Mouse (Mus musculus): ENCODE data around the gene Gm9817. TPM values are rescaled to one million over a fixed set of nuclear protein-coding genes. Genes with fewer than 3 reads are reported as not detected.
A peak's percentile ranks its signal among the peaks of the same experiment; 100 is the strongest.
"Not testable (repeated sequence)": the region's sequence is repeated elsewhere in the genome, so short reads cannot be mapped to it uniquely, and the experiment has no call there.

The Gm9817 gene
- total RNA-seq (2021), result under 1 TPM in 1 of 2 experiments, not detected in 1; 0.19 TPM
- long read RNA-seq, experiment 1, result 0 reads
- long read RNA-seq, experiment 2, result 0 reads

DNA sequence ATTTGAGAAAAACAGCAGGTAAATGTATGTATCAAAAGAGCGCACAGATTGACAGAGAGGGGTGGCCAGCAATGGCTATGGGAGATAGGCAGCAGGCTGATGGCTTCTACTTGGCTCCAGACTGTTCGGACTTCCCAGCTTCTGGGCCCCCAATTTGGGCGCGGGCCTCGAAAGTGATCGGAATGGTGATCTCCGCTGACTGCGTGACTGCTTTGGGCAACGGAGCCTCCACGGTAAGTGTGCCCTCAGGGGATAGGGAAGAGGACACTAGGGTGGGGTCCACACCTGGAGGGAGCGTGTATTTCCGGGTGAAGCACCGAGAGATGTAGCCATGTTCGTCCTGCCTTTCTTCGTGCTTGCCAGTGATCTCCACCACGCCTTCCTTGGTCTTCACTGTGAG, at the start of gene Gm9817:
Gene Gm9817, plus strand, starts transcription at position 301 of the 400 bp plus-strand sequence.
- DNase-seq (ENCODE audit: low spot score in 2 of 2), result not testable (repeated sequence)

DNA sequence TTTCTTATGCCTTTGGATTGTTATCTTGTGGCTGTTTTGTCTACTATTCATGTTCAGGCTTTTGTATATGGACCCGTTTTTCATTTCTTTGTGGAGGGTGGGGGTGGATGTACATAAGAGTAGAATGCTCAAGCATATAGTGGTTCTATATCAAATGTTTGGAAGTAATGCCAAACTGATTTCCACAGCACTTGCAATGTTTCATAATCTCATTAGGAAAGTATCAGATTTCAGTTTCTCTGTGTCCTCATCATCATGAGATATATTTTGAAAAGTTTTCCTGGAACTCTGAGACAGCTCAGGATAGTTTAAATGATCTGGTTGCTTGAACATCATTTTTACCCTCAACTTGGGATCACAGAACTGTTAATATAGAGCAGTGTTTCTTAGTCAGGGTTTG, 48.7 kb upstream of the Gm9817 start:
- no peak for DNase-seq (ENCODE audit: low spot score in 2 of 2)

DNA sequence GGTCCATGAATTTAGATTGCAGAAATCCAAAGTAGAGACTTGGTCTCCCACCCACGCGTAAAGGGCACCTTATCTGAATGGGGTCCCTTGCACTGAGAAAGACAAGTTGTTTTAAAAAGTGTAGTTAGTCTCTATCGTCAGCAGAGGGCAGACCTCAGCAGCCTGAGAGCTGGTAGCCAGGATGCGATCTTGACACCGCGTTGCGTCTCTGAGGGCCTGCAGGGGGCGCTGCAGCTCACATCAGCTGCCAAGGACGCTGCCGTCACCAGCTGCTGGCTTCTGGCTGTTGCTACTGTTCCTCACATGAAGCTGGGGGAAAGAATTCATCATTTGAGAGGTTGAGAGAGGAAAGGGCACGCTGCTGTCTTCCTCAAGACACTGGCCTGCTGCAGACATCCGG, 47.7 kb upstream of the Gm9817 start:
- peak; percentile 87 for DNase-seq (ENCODE audit: low spot score in 2 of 2)

DNA sequence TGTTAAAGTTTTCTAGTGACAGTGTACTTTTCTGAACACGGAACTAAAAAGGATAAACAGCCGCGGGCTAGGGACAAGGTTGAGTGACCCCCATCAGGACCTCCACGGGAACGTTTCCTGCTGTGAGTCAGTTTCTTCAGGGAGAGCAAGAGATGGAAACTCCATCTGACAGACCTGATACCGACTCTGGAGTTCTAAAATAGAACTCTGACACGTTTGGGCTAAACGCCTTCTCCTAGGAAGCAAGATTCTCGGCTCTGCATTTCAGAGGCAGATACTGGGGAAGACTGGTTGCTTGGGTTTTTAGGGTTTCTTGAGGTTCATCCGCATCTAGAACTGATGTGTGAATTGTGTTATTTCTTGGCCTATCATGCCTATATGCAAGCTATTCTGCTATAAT, 47.2 kb upstream of the Gm9817 start:
- no peak for DNase-seq (ENCODE audit: low spot score in 2 of 2)

DNA sequence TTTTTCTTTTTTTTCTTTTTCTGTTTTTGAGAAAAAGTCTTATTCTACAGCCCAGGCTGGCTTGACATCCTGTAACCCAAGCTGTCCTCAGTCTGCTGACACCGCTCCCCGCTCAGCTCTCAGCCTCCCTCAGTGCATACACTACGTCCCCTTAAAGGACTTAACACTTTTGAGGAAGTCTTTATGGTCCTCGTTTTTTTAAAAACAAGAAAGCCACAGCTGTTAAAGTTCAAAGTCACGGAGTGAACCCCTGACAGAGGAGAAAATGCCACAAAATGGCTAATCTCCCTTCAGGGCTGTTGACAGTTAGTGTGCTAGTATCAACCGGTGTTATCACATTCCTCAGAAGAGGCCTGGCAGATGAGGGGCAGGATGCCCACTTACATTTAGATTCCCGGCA, 46.7 kb upstream of the Gm9817 start:
- no peak for DNase-seq (ENCODE audit: low spot score in 2 of 2)

DNA sequence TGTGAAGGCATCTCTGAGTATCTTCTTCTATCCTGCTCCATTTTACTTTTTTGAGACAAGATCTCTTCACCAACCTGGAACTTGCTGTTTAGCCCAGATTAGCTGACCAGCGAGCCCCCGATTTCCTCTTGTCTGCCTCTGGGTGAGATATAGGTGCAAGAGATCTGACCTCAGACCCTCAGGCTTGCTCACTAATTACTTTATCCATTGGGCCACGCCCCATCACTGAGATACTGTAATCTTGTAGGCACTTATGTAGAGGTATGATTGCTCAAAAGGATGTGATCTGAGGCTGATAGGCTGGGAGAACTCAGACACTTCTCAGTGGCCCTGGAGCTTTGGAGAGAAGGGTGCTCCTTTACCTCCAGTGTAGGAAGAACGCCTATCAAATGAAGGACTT, 46.0 kb upstream of the Gm9817 start:
- no peak for DNase-seq (ENCODE audit: low spot score in 2 of 2)

DNA sequence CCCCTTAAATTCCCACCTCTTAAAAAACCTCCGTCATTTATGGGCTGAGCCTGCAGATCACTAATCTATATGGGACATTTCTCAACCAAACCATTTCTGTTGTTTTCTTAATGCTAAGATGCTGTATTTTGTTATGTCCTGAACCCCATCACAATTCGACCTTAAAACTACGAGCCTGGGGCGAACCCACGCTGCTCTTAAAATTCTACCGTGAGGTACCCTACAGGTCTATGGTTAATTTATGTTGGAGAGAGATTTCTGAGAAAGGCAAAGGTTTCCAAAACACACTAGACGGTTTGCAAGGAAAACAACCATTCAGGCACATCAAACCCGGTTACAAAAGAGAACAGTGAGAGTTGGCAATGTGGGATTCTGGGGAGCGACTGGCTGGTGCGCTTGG, 45.1 kb upstream of the Gm9817 start:
- DNase-seq (ENCODE audit: low spot score in 2 of 2), result no peak

DNA sequence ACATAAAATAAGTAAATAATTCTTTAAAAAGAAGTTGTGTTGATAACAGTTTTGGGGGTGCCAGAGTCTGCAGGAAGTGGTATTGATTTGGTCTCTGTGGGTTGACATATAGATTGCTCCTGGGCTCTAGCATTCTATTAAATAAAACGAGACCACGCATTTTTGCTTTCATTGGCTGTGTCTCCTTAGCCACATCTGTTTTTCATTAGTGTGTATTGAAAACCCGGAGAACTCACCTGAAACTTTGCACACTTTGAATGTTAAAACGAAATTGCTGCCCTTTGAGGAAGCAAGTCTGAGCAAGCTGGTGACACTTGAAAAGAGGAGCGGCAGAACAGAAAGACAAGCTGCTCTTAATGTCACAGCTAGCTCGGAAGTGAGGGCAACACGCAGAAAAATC, 43.7 kb upstream of the Gm9817 start:
- no peak for DNase-seq (ENCODE audit: low spot score in 2 of 2)

DNA sequence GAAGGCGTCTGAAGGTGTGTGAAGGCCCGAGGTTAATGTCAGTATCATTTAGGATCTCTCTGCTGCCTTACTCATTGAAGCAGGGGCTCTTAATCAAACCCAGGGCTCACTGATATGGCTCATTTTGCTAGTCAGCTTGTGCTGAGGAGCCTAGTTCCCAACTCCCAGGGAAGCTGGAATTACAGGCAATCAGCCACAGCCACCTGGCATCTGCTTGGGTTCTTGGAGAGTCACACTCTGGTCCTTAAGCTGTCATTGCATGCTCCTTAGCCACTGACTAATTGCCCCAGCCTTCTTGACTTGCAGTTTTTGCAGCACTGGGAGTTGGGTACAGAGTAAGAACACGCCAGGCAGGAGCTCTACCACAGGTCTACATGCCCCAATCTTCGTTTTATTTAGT, 42.1 kb upstream of the Gm9817 start:
- DNase-seq (ENCODE audit: low spot score in 2 of 2), result no peak

DNA sequence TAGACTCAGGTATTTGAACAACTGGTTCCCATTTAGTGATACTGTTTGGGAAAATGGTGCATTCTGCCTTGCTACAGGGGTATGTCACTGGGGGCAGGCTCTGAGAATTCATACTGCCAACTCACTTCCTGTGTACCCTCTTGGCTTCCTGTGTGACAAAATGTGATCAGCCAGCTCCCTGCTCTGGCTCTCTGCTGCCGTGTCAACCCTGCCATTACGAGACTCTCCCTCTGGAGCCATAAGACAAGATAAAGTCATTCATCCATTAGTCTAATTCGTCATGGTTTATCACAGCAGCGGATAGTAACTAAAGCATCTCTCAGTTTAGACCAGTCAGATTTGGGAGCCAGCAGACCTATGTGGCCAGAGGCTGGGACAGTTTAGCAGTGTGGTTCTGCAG, 38.3 kb upstream of the Gm9817 start:
- no peak for DNase-seq (ENCODE audit: low spot score in 2 of 2)

DNA sequence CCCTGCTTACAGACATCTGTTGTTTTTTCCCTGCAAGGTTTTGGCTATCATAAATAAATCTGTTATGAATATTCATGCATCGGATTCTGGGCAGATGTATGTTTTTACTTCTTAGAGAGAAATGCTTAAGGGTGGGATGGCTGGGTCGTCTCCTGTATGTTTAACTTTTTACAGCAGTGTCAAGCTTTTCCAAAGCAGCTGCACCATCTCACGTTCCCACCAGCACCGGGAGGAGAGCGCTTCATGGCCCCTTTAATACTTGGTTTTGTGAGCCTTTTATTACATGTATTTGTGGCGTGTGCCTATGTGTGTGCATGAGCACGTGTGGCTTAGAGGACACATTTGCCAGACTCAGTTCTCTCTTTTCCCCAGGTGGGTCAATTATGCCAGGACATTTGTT, 37.8 kb upstream of the Gm9817 start:
- no peak for DNase-seq (ENCODE audit: low spot score in 2 of 2)

DNA sequence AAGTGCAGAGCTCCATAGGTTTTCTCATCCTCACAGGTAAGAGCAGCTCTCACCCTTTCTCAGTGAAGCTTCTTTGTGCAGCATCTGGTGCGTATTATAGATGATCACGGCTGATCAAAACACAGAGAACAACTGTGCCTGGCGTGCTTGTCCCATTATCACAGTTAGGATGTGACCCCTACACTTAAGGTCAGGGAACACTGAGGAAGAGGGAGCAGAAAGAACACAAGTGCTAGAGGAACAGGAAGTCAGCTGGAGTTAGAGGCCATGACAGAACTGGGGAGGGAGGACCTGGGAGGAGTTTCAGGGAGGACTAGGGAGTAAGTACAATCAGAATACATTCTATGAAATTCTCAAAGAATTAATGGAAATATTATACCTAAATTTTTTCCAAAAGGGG, 35.0 kb upstream of the Gm9817 start:
- DNase-seq (ENCODE audit: low spot score in 2 of 2), result no peak

DNA sequence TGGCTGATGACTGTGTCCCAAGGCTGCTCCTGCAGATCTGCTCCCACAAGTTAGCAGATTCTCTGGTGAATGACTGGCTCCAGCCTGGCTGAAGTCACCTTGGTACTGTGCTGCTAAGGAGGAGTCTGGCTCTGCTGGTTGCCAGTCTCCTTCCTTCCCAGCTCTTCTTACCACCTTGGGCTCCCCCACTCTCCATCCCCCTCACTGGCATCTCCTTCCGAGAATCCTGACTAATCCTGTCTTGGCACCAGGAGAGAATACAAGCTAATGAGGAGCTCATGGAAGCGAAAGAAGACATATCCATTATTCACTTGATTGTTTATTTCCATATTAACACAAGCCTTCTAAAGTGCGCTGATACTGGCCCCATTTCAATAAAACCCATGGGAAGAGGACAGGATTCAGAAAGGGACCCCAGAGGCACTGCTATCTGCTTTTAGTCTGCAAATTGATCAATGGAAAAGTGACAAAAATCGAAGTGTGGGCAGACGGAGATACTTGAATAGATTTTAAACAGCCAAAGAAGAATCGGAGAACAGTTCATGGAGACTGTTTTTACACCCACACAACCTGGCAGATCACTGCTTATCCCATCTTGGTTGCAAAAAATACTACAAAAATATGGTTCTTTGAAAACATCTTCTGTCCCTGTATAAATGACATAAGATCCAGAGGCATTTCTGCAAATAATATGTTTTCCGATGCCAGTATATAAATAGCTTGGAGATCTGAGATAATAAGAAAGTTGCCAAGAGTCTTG, 29.1 kb upstream of the Gm9817 start:
- DNase-seq (ENCODE audit: low spot score in 2 of 2), result no peak

DNA sequence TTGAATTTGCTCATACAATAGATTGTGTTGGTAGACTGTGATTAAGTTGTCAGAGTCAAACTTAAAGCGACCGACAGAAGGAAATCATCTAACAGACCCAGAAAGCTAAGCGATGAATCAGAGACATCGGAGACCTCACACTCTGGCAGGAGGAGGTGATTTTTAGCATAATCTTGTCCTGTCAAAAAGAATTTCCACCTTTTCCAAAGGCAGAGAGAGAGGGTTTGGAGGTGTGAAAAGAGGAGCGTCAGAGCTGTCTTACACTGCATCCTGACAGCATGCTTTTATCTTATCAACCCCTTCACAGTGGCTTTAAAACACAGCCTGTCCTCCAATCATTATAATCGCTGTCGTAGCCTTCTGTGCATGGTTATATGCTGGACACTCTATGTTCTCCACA, 25.7 kb upstream of the Gm9817 start:
- DNase-seq (ENCODE audit: low spot score in 2 of 2), result no peak

DNA sequence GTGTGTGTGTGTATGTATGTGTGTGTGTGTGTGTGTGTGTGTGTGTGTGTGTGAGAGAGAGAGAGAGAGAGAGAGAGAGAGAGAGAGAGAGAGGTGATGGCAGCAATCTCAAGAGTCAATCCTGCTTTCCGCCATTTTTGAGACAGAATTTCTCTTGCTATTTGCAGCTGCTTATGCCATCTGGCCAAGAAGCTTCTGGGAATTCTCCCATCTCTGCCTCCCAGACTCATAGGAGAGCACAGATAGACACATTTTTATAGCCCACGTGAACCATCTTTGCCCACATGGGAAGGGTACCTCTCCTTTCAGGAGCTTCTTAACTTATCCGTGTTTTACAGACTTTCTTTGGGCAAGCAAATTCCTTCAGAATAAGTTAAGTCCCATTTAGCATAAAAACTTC, 24.6 kb upstream of the Gm9817 start:
- no peak for DNase-seq (ENCODE audit: low spot score in 2 of 2)

DNA sequence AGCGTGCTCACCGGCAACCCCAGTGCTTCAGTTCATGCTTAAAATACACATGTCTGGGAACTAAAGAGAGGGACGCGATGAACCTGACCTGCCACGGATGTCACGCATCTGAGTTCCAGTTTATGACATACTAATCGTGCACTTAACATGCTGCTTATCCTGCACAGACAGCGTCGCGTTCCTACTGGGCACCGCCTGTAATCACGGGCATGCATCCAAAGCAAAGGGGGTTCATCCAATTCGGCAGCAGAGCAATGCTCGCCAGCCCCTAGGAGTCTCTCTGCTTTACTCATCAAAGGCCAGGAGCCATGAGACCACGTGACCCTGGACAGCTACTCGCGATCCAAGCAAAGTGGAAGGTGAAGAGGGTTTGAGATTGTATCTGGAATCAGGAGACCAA, 19.3 kb upstream of the Gm9817 start:
- no peak for DNase-seq (ENCODE audit: low spot score in 2 of 2)

DNA sequence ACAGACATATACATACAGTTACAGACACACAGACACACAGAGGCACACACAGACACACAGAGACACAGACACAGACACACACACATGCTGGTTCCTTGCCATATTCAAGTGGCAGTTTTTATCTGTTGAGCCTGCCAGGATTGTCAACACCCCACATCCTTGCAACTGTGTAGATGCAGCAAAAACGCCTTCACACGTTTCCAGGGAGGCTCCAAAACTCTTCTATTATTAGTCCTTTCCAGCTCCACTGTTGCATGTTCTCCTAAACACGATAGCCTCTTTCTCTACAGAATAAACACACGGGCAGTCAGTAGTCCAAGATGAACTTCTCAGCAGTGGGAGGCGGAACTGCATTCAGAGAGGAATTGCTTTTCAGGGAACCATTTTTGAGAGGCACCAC, 15.3 kb upstream of the Gm9817 start:
- DNase-seq (ENCODE audit: low spot score in 2 of 2), result no peak

DNA sequence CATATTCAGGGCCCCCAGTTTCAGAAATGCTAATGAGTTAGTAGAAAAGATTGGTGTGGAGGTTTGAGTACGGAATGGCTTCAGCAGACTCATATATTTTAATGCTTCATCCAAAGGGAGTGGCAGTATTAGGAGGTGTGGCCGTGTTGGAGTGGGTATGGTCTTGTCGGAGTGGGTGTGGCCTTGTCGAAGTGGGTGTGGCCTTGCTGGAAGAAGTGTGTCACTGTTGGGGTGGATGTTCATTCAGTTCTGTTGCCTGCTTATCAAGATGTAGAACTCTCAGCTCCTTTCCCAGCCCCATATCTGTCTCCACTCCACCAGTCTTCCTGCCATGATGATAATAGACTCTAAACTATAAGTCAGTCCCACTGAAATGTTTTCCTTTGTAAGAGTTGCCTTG, 13.5 kb upstream of the Gm9817 start:
- no peak for DNase-seq (ENCODE audit: low spot score in 2 of 2)

DNA sequence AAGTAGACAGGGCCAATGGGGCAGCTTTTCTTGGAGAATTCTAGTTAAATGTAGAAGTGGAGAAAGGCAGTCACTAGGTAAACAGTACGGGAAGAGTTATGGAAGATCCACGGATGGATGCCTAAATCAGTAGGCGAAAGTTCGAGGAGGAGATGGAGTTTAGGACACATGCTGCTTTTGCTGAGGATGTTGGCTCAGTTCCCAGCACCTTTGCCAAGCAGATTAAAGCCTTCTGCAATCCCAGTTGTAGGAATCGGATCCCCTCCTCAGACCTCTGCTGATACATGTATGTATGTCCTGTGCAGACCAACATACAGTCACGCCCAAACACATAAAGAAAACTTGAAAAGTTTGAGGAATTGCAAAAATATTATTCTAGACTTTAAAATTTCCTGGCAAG, 8.1 kb upstream of the Gm9817 start:
- DNase-seq (ENCODE audit: low spot score in 2 of 2), result no peak

DNA sequence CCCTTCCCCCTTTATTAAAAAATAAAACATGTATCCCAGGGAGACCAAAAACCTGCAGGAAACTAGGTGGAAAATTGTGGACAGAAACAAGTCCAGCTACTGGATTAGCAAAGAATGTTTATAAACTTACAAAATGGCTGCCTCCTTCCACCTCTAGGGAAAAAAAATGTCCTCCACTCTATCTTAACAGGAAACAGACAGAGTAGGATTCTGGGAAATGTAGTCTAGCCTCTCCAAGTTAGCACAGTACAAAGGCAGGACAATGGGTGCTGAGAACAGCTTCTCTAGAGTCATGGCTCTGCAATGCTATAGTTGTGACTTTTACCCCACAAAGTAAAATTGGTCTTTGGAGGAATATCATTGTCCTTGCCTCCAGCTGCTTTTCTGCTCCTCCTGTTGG, 3.5 kb upstream of the Gm9817 start:
- DNase-seq (ENCODE audit: low spot score in 2 of 2), result no peak

DNA sequence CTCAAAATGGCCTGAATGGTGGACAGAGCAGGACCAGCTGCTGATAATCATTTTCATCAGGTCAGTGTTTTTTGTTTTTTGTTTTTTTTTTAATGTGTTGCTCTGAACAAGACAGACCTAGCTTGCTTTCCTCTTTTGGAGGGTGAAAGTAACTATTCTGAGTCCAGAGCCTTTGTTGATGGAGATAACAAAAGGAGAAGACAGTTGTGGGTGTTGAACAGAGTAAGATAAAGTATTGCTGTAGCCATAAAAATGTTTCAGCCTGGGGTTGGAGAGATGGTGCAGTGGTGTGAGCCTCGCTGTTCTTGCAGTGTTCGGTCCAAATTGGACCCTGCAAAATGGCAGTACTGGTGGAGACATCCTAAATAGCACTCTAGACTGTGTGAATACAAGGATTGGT, 2.8 kb upstream of the Gm9817 start:
- no peak for DNase-seq (ENCODE audit: low spot score in 2 of 2)

DNA sequence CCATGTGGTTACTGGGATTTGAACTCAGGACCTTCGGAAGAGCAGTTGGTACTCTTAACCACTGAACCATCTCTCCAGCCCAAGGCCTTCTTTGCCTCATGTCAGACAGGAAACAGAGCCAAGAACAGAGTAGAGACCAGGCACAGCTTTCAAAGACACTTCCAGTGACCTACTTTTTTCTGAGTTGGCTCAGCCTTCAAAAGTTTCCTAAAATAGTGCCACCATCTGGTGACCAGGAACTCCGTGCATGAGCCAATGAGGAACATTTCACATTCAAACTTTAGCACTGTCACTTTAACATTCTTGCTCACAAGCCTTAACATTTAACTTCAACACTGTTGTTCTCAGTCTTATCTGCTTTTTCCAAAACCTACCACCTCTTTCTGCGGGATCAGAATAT, 2.3 kb downstream of the Gm9817 start:
- no peak for DNase-seq (ENCODE audit: low spot score in 2 of 2)

DNA sequence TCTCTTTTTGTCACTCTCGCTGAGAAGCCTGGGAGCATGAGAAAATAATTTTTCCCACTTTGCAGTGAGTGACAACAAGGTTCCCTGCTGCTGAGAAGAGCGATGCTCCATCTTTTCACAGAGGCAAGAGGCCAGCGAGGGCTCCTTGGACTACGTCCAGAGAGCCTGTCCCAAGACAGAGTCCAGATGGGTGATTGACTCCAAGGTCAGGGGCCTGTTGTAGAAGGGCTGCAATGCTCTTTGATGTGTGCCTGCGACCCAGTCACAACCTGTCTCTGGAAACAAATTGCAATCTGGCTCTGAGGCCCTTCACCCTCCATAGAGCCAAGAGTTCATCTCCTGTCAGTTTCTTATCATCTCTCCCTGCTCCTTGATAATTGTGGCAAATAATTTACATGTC, 5.2 kb downstream of the Gm9817 start:
- DNase-seq (ENCODE audit: low spot score in 2 of 2), result peak in 1 of 2 experiments; percentile 8

Data from adrenal gland, adult 18-20 months (tissue).